Mouse (Mus musculus) testis, adult 2 months (tissue): ENCODE data around the gene Gtf2ird1.

Experiments used
- CTCF ChIP-seq: fragments of 200-500 bp; IDR thresholded peaks from 2 replicates; pipeline ENCODE4 v1.5.1; 2012; ENCODE audit warnings: low read depth, mild to moderate bottlenecking, inconsistent platforms, low read length, moderate library complexity; ENCODE audit not compliant: control insufficient read depth, insufficient read depth, insufficient replicate concordance
- POLR2A ChIP-seq: fragments of 200-500 bp; IDR thresholded peaks from 2 replicates; pipeline ENCODE4 v1.6.1; 2012; ENCODE audit warnings: low read depth, mild to moderate bottlenecking, inconsistent platforms, low read length, moderate library complexity; ENCODE audit not compliant: control insufficient read depth

DNA sequence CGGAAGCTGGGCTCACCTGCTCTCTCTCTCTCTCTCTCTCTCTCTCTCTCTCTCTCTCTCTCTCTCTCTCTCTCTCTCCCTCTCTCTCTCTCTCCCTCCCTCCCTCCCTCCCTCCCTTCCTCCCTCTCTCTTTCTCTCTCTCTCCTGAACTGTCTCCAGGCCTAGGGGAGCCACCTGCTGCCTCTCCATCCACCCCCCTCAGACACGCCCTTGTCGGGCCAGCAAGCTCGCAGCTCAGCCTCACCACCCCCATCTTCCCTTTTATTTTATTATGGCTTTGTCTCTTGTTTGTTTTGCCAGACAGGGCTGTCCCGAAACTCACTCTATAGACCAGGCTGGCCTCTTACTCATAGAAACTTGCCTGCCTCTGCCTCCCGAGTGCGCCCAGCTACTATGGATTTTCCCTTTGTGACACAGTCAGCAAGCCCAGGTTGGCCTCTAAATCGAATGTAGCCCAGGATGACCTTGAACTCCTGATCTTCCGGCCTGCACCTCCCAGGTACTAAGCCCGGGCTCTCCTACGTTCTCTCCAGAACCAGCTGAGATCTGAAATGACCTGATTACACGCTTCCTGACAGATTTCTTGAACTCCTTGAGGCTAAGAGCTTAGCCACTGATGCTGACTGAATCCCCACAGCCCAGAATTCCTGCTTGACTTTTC, 34.1 kb downstream of the Gtf2ird1 start:
- no peak for TF ChIP-seq CTCF
- TF ChIP-seq POLR2A: no peak
